Mouse (Mus musculus): ENCODE data around the gene Dhx34. TPM values are rescaled to one million over a fixed set of nuclear protein-coding genes. Genes with fewer than 3 reads are reported as not detected.
"Not testable (repeated sequence)": the region's sequence is repeated elsewhere in the genome, so short reads cannot be mapped to it uniquely, and the experiment has no call there.

The Dhx34 gene
- 17.0 and 25.9 TPM in 2 replicates for polyA plus RNA-seq (2012; rRNA removed)
- 8.9 and 9.4 TPM in 2 replicates for polyA plus RNA-seq (2014; fragmentation: Nextera tagmentation; extraction: Ambion mirVana)

GRCm38 (mm10) chr7:16221582-16222272, at the start of gene Dhx34:
Dhx34 (minus strand) TSS chr7:16222037.
- ATAC-seq (ENCODE audit: low FRiP score, low read depth) = peak; percentile 96
- Histone ChIP-seq H3K4me1 (ENCODE audit: control insufficient read depth, insufficient read depth, low read length) (0 out of 2 replicates have a peak, but pooled peaks cover 5% of the 10 kb centered on the region), H3K27ac (replicated peaks; ENCODE audit: low read depth, low read length) (peak within 1 kb of the TSS; percentile 87), H3K27me3 (ENCODE audit: control insufficient read depth, insufficient read depth, low read length) (no peaks in the 10 kb centered on the region), H3K36me3 (ENCODE audit: control insufficient read depth, insufficient read depth, low read length) (peaks cover 14% of the 10 kb centered on the region; the same call in 1 of the 2 replicates), H3K9me3 (ENCODE audit: control insufficient read depth, low read length) (no peaks in the 10 kb centered on the region), H3K4me2 (replicated peaks; ENCODE audit: low read depth, low read length, severe bottlenecking) (peak within 1 kb of the TSS; percentile 52), H3K4me3 (replicated peaks; ENCODE audit: low read length) (peak within 1 kb of the TSS; percentile 67), H3K9ac (ENCODE audit: low read depth, low read length, severe bottlenecking) (peak within 1 kb of the TSS; percentile 80)
- WGBS = 2% methylated on average over 34 of the region's 34 CpGs
- TF ChIP-seq POLR2A (IDR thresholded peaks at IDR 0.05; ENCODE audit: borderline replicate concordance, extremely low read depth, insufficient read depth, insufficient read length) = peak; percentile 91; the same call in 1 of the 2 replicates
- DNase-seq (ENCODE audit: low spot score) = peak; percentile 94

- H3K36me3 ChIP-seq (ENCODE audit: control insufficient read depth, insufficient read depth, low read length) = peaks cover 11% of the 10 kb centered on the region
- no peaks in the 10 kb centered on the region for H3K9me3 ChIP-seq (ENCODE audit: control insufficient read depth, low read length)
- TF ChIP-seq POLR2A (IDR thresholded peaks at IDR 0.05; ENCODE audit: borderline replicate concordance, extremely low read depth, insufficient read depth, insufficient read length) = no peak
- H3K9ac ChIP-seq (ENCODE audit: low read depth, low read length, severe bottlenecking) = no peak overlapping the region
- H3K27me3 ChIP-seq (ENCODE audit: control insufficient read depth, insufficient read depth, low read length) = no peaks in the 10 kb centered on the region
- no peak overlapping the region for H3K4me3 ChIP-seq (replicated peaks; ENCODE audit: low read length)
- H3K27ac ChIP-seq (replicated peaks; ENCODE audit: low read depth, low read length) = no peak overlapping the region
- 79% methylated on average over 1 of the region's 1 CpGs for WGBS
- no peak overlapping the region for H3K4me2 ChIP-seq (replicated peaks; ENCODE audit: low read depth, low read length, severe bottlenecking)
- DNase-seq (ENCODE audit: low spot score) = no peak
- ATAC-seq (ENCODE audit: low FRiP score, low read depth) = no peak
- peaks cover 18% of the 10 kb centered on the region for H3K4me1 ChIP-seq (ENCODE audit: control insufficient read depth, insufficient read depth, low read length)
Observed at GRCm38 (mm10) chr7:16271139-16271538, 49.3 kb upstream of the Dhx34 start.

GRCm38 (mm10) chr7:16266593-16266992, 44.8 kb upstream of the Dhx34 start:
- ATAC-seq (ENCODE audit: low FRiP score, low read depth); H3K36me3 ChIP-seq (ENCODE audit: control insufficient read depth, insufficient read depth, low read length); H3K4me2 ChIP-seq (replicated peaks; ENCODE audit: low read depth, low read length, severe bottlenecking); H3K27me3 ChIP-seq (ENCODE audit: control insufficient read depth, insufficient read depth, low read length); H3K27ac ChIP-seq (replicated peaks; ENCODE audit: low read depth, low read length); H3K9me3 ChIP-seq (ENCODE audit: control insufficient read depth, low read length); H3K4me3 ChIP-seq (replicated peaks; ENCODE audit: low read length); H3K4me1 ChIP-seq (ENCODE audit: control insufficient read depth, insufficient read depth, low read length); DNase-seq (ENCODE audit: low spot score); H3K9ac ChIP-seq (ENCODE audit: low read depth, low read length, severe bottlenecking): not testable (repeated sequence)
- WGBS = 82% methylated on average over 7 of the region's 7 CpGs

- TF ChIP-seq POLR2A (IDR thresholded peaks at IDR 0.05; ENCODE audit: borderline replicate concordance, extremely low read depth, insufficient read depth, insufficient read length) = no peak
- no peaks in the 10 kb centered on the region for H3K4me1 ChIP-seq (ENCODE audit: control insufficient read depth, insufficient read depth, low read length)
- ATAC-seq (ENCODE audit: low FRiP score, low read depth) = no peak
- DNase-seq (ENCODE audit: low spot score) = no peak
- peaks cover 9% of the 10 kb centered on the region for H3K9me3 ChIP-seq (ENCODE audit: control insufficient read depth, low read length)
- no peaks in the 10 kb centered on the region for H3K27me3 ChIP-seq (ENCODE audit: control insufficient read depth, insufficient read depth, low read length)
- no peak overlapping the region for H3K4me3 ChIP-seq (replicated peaks; ENCODE audit: low read length)
- H3K27ac ChIP-seq (replicated peaks; ENCODE audit: low read depth, low read length) = no peak overlapping the region
- 84% methylated on average over 11 of the region's 11 CpGs for WGBS
- H3K36me3 ChIP-seq (ENCODE audit: control insufficient read depth, insufficient read depth, low read length) = no peaks in the 10 kb centered on the region
- no peak overlapping the region for H3K9ac ChIP-seq (ENCODE audit: low read depth, low read length, severe bottlenecking)
- H3K4me2 ChIP-seq (replicated peaks; ENCODE audit: low read depth, low read length, severe bottlenecking) = no peak overlapping the region
Observed at GRCm38 (mm10) chr7:16265856-16266255, 44.0 kb upstream of the Dhx34 start.

GRCm38 (mm10) chr7:16263843-16264242, 42.0 kb upstream of the Dhx34 start:
- ATAC-seq (ENCODE audit: low FRiP score, low read depth) = no peak

More at GRCm38 (mm10) chr7:16263843-16264242, 42.0 kb upstream of the Dhx34 start:
- H3K9me3 ChIP-seq (ENCODE audit: control insufficient read depth, low read length) = peaks cover 9% of the 10 kb centered on the region
- no peaks in the 10 kb centered on the region for H3K4me1 ChIP-seq (ENCODE audit: control insufficient read depth, insufficient read depth, low read length)
- no peak overlapping the region for H3K9ac ChIP-seq (ENCODE audit: low read depth, low read length, severe bottlenecking)
- no peaks in the 10 kb centered on the region for H3K36me3 ChIP-seq (ENCODE audit: control insufficient read depth, insufficient read depth, low read length)
- H3K27me3 ChIP-seq (ENCODE audit: control insufficient read depth, insufficient read depth, low read length) = no peaks in the 10 kb centered on the region
- no peak overlapping the region for H3K4me2 ChIP-seq (replicated peaks; ENCODE audit: low read depth, low read length, severe bottlenecking)
- H3K27ac ChIP-seq (replicated peaks; ENCODE audit: low read depth, low read length) = no peak overlapping the region
- no peak for TF ChIP-seq POLR2A (IDR thresholded peaks at IDR 0.05; ENCODE audit: borderline replicate concordance, extremely low read depth, insufficient read depth, insufficient read length)
- 80% methylated on average over 5 of the region's 5 CpGs for WGBS
- DNase-seq (ENCODE audit: low spot score) = no peak
- H3K4me3 ChIP-seq (replicated peaks; ENCODE audit: low read length) = no peak overlapping the region
